Mouse (Mus musculus) lung, postnatal 10 days (tissue): ENCODE results near the gene Gm10800.
"Not testable (repeated sequence)": the region's sequence is repeated elsewhere in the genome, so short reads cannot be mapped to it uniquely, and the experiment has no call there.

Experiments used
- DNase-seq: peaks from one replicate; pipeline ENCODE4 v3.0.0; 2021

Gene Gm10800

DNA sequence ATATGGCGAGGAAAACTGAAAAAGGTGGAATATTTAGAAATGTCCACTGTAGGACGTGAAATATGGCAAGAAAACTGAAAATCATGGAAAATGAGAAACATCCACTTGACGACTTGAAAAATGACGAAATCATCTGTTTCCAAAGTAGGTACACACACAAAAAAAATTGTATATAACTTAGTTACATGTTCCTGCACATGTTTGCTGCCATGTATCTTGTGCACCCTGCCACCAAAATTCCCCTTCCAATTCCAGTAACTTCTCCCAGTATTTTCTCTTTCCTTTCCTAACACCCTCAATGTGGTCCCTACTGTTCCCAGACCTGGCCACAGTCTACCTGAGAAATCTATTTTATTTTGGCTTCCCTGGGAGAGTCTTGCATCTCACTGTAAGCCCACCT is at the start of gene Gm10800:
TSS of gene Gm10800 (minus strand) at position 101 of the 400 bp plus-strand sequence.
- not testable (repeated sequence) for DNase-seq

DNA sequence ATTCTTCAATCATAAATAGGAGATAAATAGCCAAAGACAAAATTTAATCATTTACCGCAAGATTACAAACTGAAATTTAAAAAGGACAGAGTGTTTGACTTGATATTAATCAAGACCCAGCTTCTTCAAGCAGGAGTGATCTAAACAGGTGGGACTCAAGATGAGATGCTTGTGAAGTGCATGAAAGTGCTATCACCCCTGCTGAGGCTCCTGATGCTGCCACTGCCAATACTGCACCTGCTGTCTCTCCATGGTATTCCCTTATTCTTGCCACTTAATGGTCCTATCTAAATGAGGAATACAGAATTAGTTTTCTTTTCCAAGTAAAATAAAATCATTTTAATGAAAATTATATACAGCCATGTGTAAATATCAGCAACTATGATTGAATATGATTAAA is 30.4 kb upstream of the Gm10800 start:
- DNase-seq = no peak

DNA sequence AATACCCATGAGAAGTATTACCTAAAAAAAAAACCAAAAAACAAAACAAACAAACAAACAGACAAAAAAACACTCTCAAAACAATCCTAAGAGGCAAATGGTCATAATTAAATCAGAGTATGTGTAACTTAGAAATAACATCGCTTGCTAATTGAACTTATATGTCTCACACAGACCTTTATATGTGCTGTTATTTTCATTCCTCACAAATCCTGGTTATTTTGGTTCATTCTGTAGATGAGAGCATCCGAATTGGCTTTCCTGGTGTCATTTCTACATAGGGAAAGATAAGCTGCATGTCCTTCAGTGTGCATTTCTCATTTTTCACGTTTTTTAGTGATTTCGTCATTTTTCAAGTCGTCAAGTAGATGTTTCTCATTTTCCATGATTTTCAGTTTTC is 5.2 kb downstream of the Gm10800 start, which contains the start of gene Gm10801:
TSS of gene Gm10801 (plus strand) at position 301 of the 400 bp plus-strand sequence.
- DNase-seq = not testable (repeated sequence)
